Mouse (Mus musculus) monocyte, adult 2 months (primary cell): ENCODE data around the gene Pde6b.

Experiments
- DNase-seq, 2 experiments: peaks; one replicate each; pipeline ENCODE4 v3.0.0; 2022; ENCODE audit warnings: low spot score in 2 of 2, low read depth in 1 of 2

The Pde6b gene

GRCm38 (mm10) chr5:108461082-108462065 lies 73.2 kb downstream of the Pde6b start, which contains the start of gene Pcgf3:
Gene Pcgf3, plus strand, starts transcription at chr5:108461232.
- DNase-seq, result peak; percentile 87 to 89

DNA sequence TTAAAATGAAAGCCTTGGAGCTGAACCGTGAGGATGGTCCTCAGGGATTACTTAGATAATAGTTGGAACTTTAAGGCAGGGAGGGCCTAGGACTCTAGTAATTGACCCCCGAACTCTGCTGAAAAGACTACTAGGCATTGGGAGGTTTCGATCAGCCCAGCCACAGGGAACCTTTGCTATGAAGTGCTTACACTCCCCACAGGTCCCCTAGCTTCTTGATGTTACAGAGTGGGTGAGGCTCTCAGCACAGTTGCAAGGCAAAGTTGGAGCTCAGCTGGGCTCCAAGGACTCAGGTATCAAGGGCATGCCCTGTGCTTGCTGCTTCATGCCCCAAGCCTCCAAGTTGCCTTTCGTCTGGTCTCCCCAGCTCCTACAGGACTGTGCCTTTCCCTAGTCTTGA lies 74.3 kb downstream of the Pde6b start:
- DNase-seq, result no peak

- DNase-seq, result no peak
Observed at GRCm38 (mm10) chr5:108465131-108465891, 77.1 kb downstream of the Pde6b start.

- no peak for DNase-seq
Observed at GRCm38 (mm10) chr5:108466647-108467046, 78.5 kb downstream of the Pde6b start.

DNA sequence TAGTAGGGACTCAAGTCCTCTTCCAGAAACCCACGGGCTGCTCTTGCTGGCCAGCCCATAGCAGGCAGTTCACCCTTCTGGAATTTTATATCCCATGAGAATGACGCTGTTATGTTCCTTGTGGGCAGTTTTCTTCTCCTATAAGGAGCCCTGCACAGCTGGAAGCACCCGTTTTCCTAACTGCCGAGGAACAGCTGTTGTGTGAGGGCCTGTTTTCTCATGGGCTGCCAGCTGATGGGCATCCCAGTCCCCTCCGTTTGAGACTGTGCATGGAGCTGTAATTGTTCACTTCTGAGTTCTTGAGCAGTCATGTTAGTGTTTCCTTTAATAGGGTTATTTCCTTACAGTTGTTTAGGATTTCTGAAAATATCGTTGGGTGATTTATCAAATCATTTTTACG lies 81.4 kb downstream of the Pde6b start:
- DNase-seq, result no peak

- no peak for DNase-seq
Observed at GRCm38 (mm10) chr5:108473737-108474136, 85.5 kb downstream of the Pde6b start.

- DNase-seq, result no peak
Observed at GRCm38 (mm10) chr5:108475977-108476376, 87.8 kb downstream of the Pde6b start.
